Mouse (Mus musculus) erythroblast, adult 5-6 weeks (primary cell): ENCODE measurements around the gene Frs3. TPM values are rescaled to one million over a fixed set of nuclear protein-coding genes. Genes with fewer than 3 reads are reported as not detected.

ENCODE experiments used
- ATAC-seq: replicated peaks from 2 replicates; pipeline ENCODE4 v1.8.0; 2016; ENCODE audit warnings: moderate number of reproducible peaks, mild to moderate bottlenecking, moderate TSS enrichment, inconsistent platforms; ENCODE audit not compliant: poor library complexity, low FRiP score, severe bottlenecking
- total RNA-seq, 2 experiments: library from RNA; stranded (forward) in 1 of 2; stranded (reverse) in 1 of 2; fragments of 150-400 nt in 1 of 2; fragments of 200-764, 138-1000 nt in 1 of 2; gene quantifications; 2 replicates each; pipeline versions ENCODE4 v1.2.3 to v1.2.4; 2015 to 2017; ENCODE audit warnings: low replicate concordance in 2 of 2

Gene Frs3
- total RNA-seq, 2 experiments from 2014 or later = not detected

- no peak for ATAC-seq
Observed at GRCm38 (mm10) chr17:47726566-47726965, 37.7 kb downstream of the Frs3 start, which contains the start of gene Pgc. Gene Pgc, plus strand, starts transcription at chr17:47726842.

- no peak for ATAC-seq
Observed at GRCm38 (mm10) chr17:47730633-47731575, 42.1 kb downstream of the Frs3 start.

- no peak for ATAC-seq
Observed at GRCm38 (mm10) chr17:47735553-47736100, 46.8 kb downstream of the Frs3 start.

GRCm38 (mm10) chr17:47736856-47737255 is 48.0 kb downstream of the Frs3 start, which contains the start of gene Tfeb:
Gene Tfeb, plus strand, starts transcription at chr17:47737030.
- ATAC-seq = peak; percentile 93

GRCm38 (mm10) chr17:47737271-47738065 is 48.6 kb downstream of the Frs3 start:
- peak; percentile 56 for ATAC-seq

GRCm38 (mm10) chr17:47738066-47738878 is 49.4 kb downstream of the Frs3 start:
- 0 out of 2 replicates have a peak, but pooled peaks have one; percentile 5 for ATAC-seq

- no peak for ATAC-seq
Observed at GRCm38 (mm10) chr17:47738879-47739798, 50.3 kb downstream of the Frs3 start.

GRCm38 (mm10) chr17:47740186-47740585 is 51.4 kb downstream of the Frs3 start:
- no peak for ATAC-seq

GRCm38 (mm10) chr17:47742991-47743734 is 54.3 kb downstream of the Frs3 start:
- ATAC-seq = no peak

GRCm38 (mm10) chr17:47744086-47744485 is 55.3 kb downstream of the Frs3 start:
- ATAC-seq = no peak

GRCm38 (mm10) chr17:47744746-47745368 is 56.0 kb downstream of the Frs3 start:
- ATAC-seq = no peak

GRCm38 (mm10) chr17:47748791-47749553 is 60.1 kb downstream of the Frs3 start:
- ATAC-seq = no peak

- ATAC-seq = no peak
Observed at GRCm38 (mm10) chr17:47749626-47750025, 60.8 kb downstream of the Frs3 start.

GRCm38 (mm10) chr17:47750101-47750500 is 61.3 kb downstream of the Frs3 start:
- ATAC-seq = no peak

GRCm38 (mm10) chr17:47751811-47752210 is 63.0 kb downstream of the Frs3 start:
- ATAC-seq = no peak

- no peak for ATAC-seq
Observed at GRCm38 (mm10) chr17:47753130-47753775, 64.4 kb downstream of the Frs3 start.
